Mouse (Mus musculus): ENCODE data around the gene Kazn. TPM values are rescaled to one million over a fixed set of nuclear protein-coding genes. Genes with fewer than 3 reads are reported as not detected.

Gene Kazn
- polyA plus RNA-seq, 1 experiment from 2014 or later: 10.7 TPM

DNA sequence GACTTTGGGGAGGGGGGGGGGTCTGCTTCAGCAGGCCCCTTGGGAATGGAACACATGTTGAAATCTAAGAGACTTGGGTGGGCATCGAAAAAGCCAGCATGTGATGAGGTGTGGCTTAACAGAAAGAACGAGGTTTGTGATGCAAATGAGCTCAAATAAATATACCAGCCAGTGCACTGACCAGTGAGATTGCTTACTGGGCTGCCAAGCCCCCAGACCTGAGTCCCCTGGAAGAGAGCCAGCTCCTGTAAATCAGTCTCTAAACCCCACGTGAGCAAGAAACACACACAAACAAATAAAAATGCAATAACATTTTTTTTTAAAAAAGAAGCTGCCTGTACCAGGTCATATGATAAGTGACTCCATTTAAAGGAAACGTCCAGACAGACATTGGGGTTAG is 172.6 kb downstream of the Kazn start:
- WGBS: 43% methylated on average over 4 of the region's 4 CpGs
- Histone ChIP-seq H3K9ac (ENCODE audit: low read depth, low read length) (no peak overlapping the region), H3K27ac (ENCODE audit: low read length) (peak overlapping the region; percentile 79)

DNA sequence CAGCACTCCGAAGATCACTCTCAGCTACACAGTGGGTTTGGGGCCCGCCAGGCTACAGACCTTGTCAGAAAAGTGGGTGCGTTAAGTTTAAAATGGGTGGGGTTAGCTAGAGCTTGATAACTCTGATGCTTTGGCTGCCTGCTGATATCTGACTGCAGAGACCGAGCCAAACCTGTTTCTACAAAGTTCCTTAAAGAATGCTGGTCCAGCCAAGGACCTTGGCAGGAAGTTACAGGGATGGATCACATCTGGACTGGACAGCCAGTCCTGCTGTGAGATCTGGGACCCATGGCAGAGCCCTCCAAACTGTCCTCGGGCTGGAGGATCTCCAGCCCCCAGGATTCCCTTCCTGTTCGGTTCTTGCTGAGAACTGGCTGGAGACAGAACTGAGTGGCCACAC is 173.4 kb downstream of the Kazn start:
- H3K27ac ChIP-seq (ENCODE audit: low read length): peak overlapping the region; percentile 79
- H3K4me2 ChIP-seq (ENCODE audit: low read depth, low read length): no peak overlapping the region
- WGBS: 35% methylated on average over 6 of the region's 6 CpGs
- no peaks in the 10 kb centered on the region for H3K36me3 ChIP-seq (ENCODE audit: control insufficient read depth, insufficient read depth, low read length)
- ATAC-seq: peak; percentile 29
- peaks cover 66% of the 10 kb centered on the region for H3K4me1 ChIP-seq (ENCODE audit: control insufficient read depth, insufficient read depth, low read length)
- H3K27me3 ChIP-seq (replicated peaks; ENCODE audit: control insufficient read depth, insufficient read depth, low read length): no peaks in the 10 kb centered on the region
- H3K9ac ChIP-seq (ENCODE audit: low read depth, low read length): peak overlapping the region; percentile 17; the same call in 1 of the 2 replicates
- H3K4me3 ChIP-seq (ENCODE audit: low read length): no peak overlapping the region
- no peaks in the 10 kb centered on the region for H3K9me3 ChIP-seq (ENCODE audit: control insufficient read depth, low read length)

More for the DNA sequence above, 172.6 kb downstream of the Kazn start:
- Histone ChIP-seq H3K9me3 (ENCODE audit: control insufficient read depth, low read length) (no peaks in the 10 kb centered on the region), H3K27me3 (replicated peaks; ENCODE audit: control insufficient read depth, insufficient read depth, low read length) (no peaks in the 10 kb centered on the region), H3K4me1 (ENCODE audit: control insufficient read depth, insufficient read depth, low read length) (peaks cover 66% of the 10 kb centered on the region), H3K36me3 (ENCODE audit: control insufficient read depth, insufficient read depth, low read length) (no peaks in the 10 kb centered on the region), H3K4me2 (ENCODE audit: low read depth, low read length) (no peak overlapping the region), H3K4me3 (ENCODE audit: low read length) (no peak overlapping the region)
- ATAC-seq: no peak

DNA sequence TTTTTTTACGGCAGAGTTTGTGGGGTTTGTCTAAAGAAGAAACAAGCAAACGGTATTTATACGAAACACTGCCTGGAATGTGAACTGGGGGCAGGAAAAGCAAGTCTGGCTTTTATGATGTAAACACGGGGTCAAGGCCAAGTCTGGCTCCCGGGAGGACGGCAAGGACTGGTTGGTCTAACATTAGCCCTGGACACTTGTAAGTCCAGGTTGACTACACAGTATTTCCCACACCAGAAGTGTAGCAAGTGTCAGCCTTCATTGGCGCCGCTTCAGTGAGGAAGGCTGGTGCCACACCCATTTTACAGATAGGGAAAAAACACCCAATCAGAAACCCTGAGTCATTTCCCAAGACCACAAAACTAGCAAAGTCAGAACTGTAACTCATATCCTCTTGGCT is 173.9 kb downstream of the Kazn start:
- Histone ChIP-seq H3K27ac (ENCODE audit: low read length) (peak overlapping the region; percentile 79), H3K4me2 (ENCODE audit: low read depth, low read length) (no peak overlapping the region), H3K9me3 (ENCODE audit: control insufficient read depth, low read length) (no peaks in the 10 kb centered on the region; the same call in 1 of the 2 replicates), H3K27me3 (replicated peaks; ENCODE audit: control insufficient read depth, insufficient read depth, low read length) (no peaks in the 10 kb centered on the region), H3K9ac (ENCODE audit: low read depth, low read length) (no peak overlapping the region), H3K4me3 (ENCODE audit: low read length) (no peak overlapping the region), H3K36me3 (ENCODE audit: control insufficient read depth, insufficient read depth, low read length) (no peaks in the 10 kb centered on the region), H3K4me1 (ENCODE audit: control insufficient read depth, insufficient read depth, low read length) (peaks cover 66% of the 10 kb centered on the region)
- WGBS: 34% methylated on average over 8 of the region's 8 CpGs
- peak; percentile 21 for ATAC-seq

DNA sequence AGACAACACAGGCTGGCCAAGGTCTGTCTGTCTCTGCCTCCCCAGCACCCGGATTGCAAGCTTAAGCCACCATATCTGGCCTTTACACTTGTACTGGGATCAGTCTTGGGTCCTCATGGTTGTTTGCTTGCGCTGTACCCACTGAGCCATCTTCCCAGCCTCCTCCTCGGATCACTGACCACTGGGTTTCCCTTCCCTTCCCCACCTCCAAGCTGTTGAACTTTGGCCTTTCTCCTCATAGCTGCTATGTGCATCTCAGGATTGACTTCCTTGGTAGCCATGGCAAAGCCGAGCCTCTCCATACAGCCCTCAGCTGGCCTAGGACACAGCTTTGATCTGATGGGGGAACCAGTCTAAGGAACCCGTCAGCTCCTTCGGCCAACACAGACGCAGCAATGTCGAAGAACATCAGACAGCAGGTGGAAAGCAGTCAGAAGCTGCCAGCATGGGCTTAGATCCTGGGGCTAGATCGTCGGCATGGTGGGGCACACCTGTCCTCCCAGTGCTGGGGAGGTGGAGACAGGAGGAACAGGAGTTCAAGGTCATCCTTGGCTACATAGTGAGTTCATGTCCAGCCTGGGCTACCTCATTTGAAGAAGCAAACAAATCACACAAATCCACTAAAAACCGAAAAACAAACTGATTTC is 174.5 kb downstream of the Kazn start:
- Histone ChIP-seq H3K27ac (ENCODE audit: low read length) (peak overlapping the region; percentile 79), H3K4me3 (ENCODE audit: low read length) (no peak overlapping the region), H3K27me3 (replicated peaks; ENCODE audit: control insufficient read depth, insufficient read depth, low read length) (no peaks in the 10 kb centered on the region), H3K36me3 (ENCODE audit: control insufficient read depth, insufficient read depth, low read length) (no peaks in the 10 kb centered on the region), H3K4me2 (ENCODE audit: low read depth, low read length) (no peak overlapping the region), H3K9me3 (ENCODE audit: control insufficient read depth, low read length) (peaks cover 3% of the 10 kb centered on the region; the same call in 1 of the 2 replicates), H3K4me1 (ENCODE audit: control insufficient read depth, insufficient read depth, low read length) (peaks cover 66% of the 10 kb centered on the region), H3K9ac (ENCODE audit: low read depth, low read length) (no peak overlapping the region)
- ATAC-seq: no peak
- 82% methylated on average over 11 of the region's 11 CpGs for WGBS

DNA sequence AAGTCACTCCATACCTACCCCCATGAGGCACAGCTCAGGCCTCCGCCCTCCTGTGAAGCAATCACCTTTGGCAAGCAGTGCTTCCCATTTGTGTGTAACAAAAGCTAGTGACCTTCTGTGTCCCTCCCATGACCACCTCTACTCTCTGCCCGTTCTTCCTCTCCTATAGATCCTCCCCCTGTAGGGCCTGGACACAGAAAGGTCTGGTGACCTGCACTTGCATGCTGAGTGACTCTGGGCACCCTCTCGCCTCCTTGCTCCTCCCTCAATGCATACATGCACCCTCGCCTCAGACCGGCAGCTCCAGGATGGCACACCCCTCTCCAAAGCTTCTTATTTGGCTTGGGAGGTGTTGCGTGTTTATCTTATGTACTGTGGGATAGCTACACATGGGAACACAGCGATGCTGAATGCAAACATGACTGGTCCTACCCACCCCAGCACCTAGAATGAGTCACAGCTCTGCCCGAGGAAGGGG is 176.1 kb downstream of the Kazn start:
- Histone ChIP-seq H3K4me2 (ENCODE audit: low read depth, low read length) (no peak overlapping the region), H3K36me3 (ENCODE audit: control insufficient read depth, insufficient read depth, low read length) (no peaks in the 10 kb centered on the region), H3K4me1 (ENCODE audit: control insufficient read depth, insufficient read depth, low read length) (peaks cover 63% of the 10 kb centered on the region), H3K4me3 (ENCODE audit: low read length) (no peak overlapping the region), H3K27ac (ENCODE audit: low read length) (peak overlapping the region; percentile 42; the same call in 1 of the 2 replicates), H3K9me3 (ENCODE audit: control insufficient read depth, low read length) (peaks cover 3% of the 10 kb centered on the region; the same call in 1 of the 2 replicates), H3K27me3 (replicated peaks; ENCODE audit: control insufficient read depth, insufficient read depth, low read length) (no peaks in the 10 kb centered on the region), H3K9ac (ENCODE audit: low read depth, low read length) (no peak overlapping the region)
- WGBS: 79% methylated on average over 8 of the region's 8 CpGs
- ATAC-seq: 0 out of 2 replicates have a peak, but pooled peaks have one; percentile 16

DNA sequence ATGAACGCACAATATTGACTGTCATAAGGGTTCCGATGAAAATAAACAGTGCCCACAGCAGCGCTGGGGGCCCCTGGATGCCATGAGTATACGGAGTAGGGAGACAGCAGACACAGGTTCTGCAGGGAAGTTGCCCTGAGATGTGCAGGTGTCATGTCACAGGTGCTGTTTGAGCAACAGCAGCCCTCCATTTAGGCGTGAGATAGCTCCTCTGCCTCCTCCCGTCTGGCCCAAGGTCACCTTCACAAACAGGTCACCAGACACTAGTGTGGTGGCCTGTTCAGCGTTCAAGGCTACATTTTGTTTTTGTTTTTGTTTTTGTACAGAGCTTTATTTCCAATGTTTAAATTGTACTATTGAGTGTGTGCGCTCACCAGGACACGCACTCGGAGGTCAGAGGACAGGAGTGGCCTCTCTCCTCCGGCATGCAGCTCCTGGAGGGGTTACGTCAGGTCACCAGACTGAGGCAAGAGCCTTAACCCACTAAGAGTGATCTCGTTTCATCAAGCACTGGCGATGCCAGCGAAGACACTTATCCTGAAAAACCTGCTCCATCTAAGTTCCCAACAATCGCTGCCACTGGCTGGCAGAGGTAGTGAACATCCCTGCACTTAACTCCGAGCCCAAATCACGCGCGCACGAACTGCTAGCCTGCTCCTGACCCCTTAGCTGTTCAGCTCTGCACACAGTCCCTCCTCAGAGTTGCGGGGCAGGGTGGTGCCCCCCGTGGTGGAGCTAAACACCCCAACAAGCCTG is 177.5 kb downstream of the Kazn start:
- no peaks in the 10 kb centered on the region for H3K36me3 ChIP-seq (ENCODE audit: control insufficient read depth, insufficient read depth, low read length)
- WGBS: 73% methylated on average over 23 of the region's 23 CpGs
- no peaks in the 10 kb centered on the region for H3K27me3 ChIP-seq (replicated peaks; ENCODE audit: control insufficient read depth, insufficient read depth, low read length)
- no peak overlapping the region for H3K4me2 ChIP-seq (ENCODE audit: low read depth, low read length)
- no peak for ATAC-seq
- no peak overlapping the region for H3K9ac ChIP-seq (ENCODE audit: low read depth, low read length)
- no peak overlapping the region for H3K4me3 ChIP-seq (ENCODE audit: low read length)
- H3K4me1 ChIP-seq (ENCODE audit: control insufficient read depth, insufficient read depth, low read length): peaks cover 65% of the 10 kb centered on the region
- peaks cover 3% of the 10 kb centered on the region; the same call in 1 of the 2 replicates for H3K9me3 ChIP-seq (ENCODE audit: control insufficient read depth, low read length)
- H3K27ac ChIP-seq (ENCODE audit: low read length): 0 out of 2 replicates have a peak overlapping the region, but pooled peaks have one; percentile 26

DNA sequence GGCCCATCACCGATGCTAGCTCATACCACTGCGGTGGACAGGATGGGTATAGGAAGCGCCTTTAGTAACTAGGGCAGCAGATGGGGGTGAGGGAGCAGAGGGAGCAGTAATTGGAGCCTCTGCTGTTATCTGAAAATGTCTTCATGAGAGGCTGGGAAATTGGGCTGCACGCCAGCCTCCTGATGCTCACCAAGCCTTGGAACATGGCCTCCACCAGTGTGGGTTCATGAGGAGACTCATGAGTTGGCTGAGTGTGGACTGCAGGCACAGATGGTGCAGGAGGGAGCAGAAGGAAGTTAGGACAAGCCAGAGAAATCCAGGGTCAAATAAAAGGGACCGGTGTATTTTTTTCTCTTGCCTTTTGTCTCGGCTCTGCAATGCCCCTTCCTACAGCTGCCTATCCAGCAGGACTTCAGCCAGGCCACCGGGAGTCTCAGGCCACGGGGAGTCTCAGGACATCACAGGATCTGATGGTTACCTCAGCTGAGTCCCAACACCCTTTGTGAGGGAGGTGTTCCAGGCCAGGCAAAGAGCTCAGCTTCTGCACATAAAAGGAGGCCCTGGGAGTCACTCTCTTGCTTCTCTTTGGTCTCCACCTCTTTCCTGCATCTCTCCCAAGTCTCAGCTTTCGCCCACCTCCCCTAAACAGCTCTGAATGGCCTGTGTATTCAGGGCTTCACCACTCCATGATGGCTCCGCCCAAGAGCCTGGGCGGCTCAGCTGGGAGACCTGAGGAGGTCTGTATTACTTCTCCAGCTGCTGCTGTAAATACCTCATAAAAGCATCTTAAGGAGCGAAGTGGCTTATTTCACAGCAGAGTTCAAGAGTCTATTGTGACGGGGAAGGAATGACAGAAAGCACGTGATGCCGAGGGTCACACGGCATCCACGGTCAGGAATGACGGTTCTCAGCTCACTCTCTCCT is 178.5 kb downstream of the Kazn start:
- Histone ChIP-seq H3K4me1 (ENCODE audit: control insufficient read depth, insufficient read depth, low read length) (peaks cover 57% of the 10 kb centered on the region), H3K9ac (ENCODE audit: low read depth, low read length) (0 out of 2 replicates have a peak overlapping the region, but pooled peaks have one; percentile 5), H3K27ac (ENCODE audit: low read length) (peak overlapping the region; percentile 26), H3K4me3 (ENCODE audit: low read length) (no peak overlapping the region), H3K36me3 (ENCODE audit: control insufficient read depth, insufficient read depth, low read length) (no peaks in the 10 kb centered on the region), H3K27me3 (replicated peaks; ENCODE audit: control insufficient read depth, insufficient read depth, low read length) (no peaks in the 10 kb centered on the region), H3K4me2 (ENCODE audit: low read depth, low read length) (no peak overlapping the region), H3K9me3 (ENCODE audit: control insufficient read depth, low read length) (peaks cover 3% of the 10 kb centered on the region; the same call in 1 of the 2 replicates)
- peak; percentile 35 for ATAC-seq
- WGBS: 48% methylated on average over 18 of the region's 18 CpGs

DNA sequence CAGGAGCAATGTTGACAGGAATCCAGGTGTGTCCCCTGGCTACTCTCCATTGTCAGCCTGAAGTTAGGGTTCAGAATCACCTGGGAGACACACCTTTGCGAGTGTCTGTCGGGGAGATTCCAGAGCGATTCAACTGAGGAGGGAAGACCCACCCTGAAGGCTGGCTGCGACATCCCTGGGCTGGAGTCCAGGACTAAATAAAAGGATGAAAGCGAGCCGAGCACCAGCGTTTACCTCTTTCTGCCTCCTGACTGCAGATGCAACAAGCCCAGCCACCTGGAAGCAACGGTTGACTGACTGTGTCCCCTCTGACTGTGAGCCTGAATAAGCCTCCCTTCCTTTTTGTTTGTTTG is 179.4 kb downstream of the Kazn start:
- no peak overlapping the region for H3K4me2 ChIP-seq (ENCODE audit: low read depth, low read length)
- H3K4me3 ChIP-seq (ENCODE audit: low read length): no peak overlapping the region
- H3K9me3 ChIP-seq (ENCODE audit: control insufficient read depth, low read length): peaks cover 3% of the 10 kb centered on the region; the same call in 1 of the 2 replicates
- no peak overlapping the region for H3K9ac ChIP-seq (ENCODE audit: low read depth, low read length)
- no peaks in the 10 kb centered on the region for H3K36me3 ChIP-seq (ENCODE audit: control insufficient read depth, insufficient read depth, low read length)
- H3K27ac ChIP-seq (ENCODE audit: low read length): no peak overlapping the region
- peaks cover 51% of the 10 kb centered on the region for H3K4me1 ChIP-seq (ENCODE audit: control insufficient read depth, insufficient read depth, low read length)
- H3K27me3 ChIP-seq (replicated peaks; ENCODE audit: control insufficient read depth, insufficient read depth, low read length): no peaks in the 10 kb centered on the region
- WGBS: 84% methylated on average over 8 of the region's 8 CpGs
- no peak for ATAC-seq
